Mouse (Mus musculus) hindbrain, embryonic 13.5 days (tissue): ENCODE results near the gene Casp8. TPM values are rescaled to one million over a fixed set of nuclear protein-coding genes. Genes with fewer than 3 reads are reported as not detected.
"Not testable (repeated sequence)": the region's sequence is repeated elsewhere in the genome, so short reads cannot be mapped to it uniquely, and the experiment has no call there.

Experiments
- ATAC-seq: fragments of 200-750 bp; cut with Nextera tagmentation; 2 replicates; pipeline ENCODE4 v1.8.0; 2017; ENCODE audit warnings: moderate TSS enrichment; ENCODE audit not compliant: low FRiP score
- H3K27ac ChIP-seq: fragments of 300-500 bp; sonication (generic); 2 replicates; pipeline ENCODE4 v1.5.1; 2015; ENCODE audit warnings: inconsistent platforms, mild to moderate bottlenecking, moderate library complexity
- H3K27me3 ChIP-seq: fragments of 300-500 bp; sonication (generic); 2 replicates; pipeline ENCODE4 v1.6.1; 2015; ENCODE audit warnings: mild to moderate bottlenecking, inconsistent platforms
- H3K36me3 ChIP-seq: fragments of 300-500 bp; sonication (generic); 2 replicates; pipeline ENCODE4 v1.6.1; 2015; ENCODE audit warnings: mild to moderate bottlenecking, inconsistent platforms
- H3K4me1 ChIP-seq: fragments of 300-500 bp; sonication (generic); replicated peaks from 2 replicates; pipeline ENCODE4 v1.6.1; 2015; ENCODE audit warnings: inconsistent platforms
- H3K4me2 ChIP-seq: fragments of 300-500 bp; sonication (generic); 2 replicates; pipeline ENCODE4 v1.6.1; 2015; ENCODE audit warnings: inconsistent platforms, mild to moderate bottlenecking, moderate library complexity
- H3K4me3 ChIP-seq: fragments of 300-500 bp; sonication (generic); 2 replicates; pipeline ENCODE4 v1.5.1; 2015; ENCODE audit warnings: mild to moderate bottlenecking, inconsistent platforms
- H3K9ac ChIP-seq: fragments of 300-500 bp; sonication (generic); 2 replicates; pipeline ENCODE4 v1.6.1; 2015; ENCODE audit warnings: mild to moderate bottlenecking, inconsistent platforms
- H3K9me3 ChIP-seq: fragments of 300-500 bp; sonication (generic); 2 replicates; pipeline ENCODE4 v1.6.1; 2016; ENCODE audit warnings: inconsistent platforms
- whole genome bisulfite sequencing: fragments of 180-500 bp; shearing (Covaris S2); methylation state at CpG from one replicate; pipeline ENCODE4 v1.1.7; 2015; 5-methylcytosine and 5-hydroxymethylcytosine counted together
- polyA plus RNA-seq: library from polyadenylated mRNA; unstranded; fragments of >200 nt; fragmentation: Nextera tagmentation; extraction: Ambion mirVana; gene quantifications from 2 replicates; pipeline ENCODE4 v1.2.1, GENCODE M21; 2015

Gene Casp8
- polyA plus RNA-seq, 1 experiment from 2014 or later = 8.2 TPM

- no peak for ATAC-seq
- WGBS = 84% methylated on average over 18 of the region's 18 CpGs
- H3K36me3 ChIP-seq = no peaks in the 10 kb centered on the region
- no peak overlapping the region for H3K4me3 ChIP-seq
- 0 out of 2 replicates have a peak, but pooled peaks cover 3% of the 10 kb centered on the region for H3K9me3 ChIP-seq
- H3K27ac ChIP-seq = no peak overlapping the region
- no peak overlapping the region for H3K4me2 ChIP-seq
- no peak overlapping the region for H3K9ac ChIP-seq
- no peaks in the 10 kb centered on the region for H3K27me3 ChIP-seq
- H3K4me1 ChIP-seq = no peaks in the 10 kb centered on the region
Measured at GRCm38 (mm10) chr1:58802322-58803273, 7.4 kb downstream of the Casp8 start.

- no peak overlapping the region for H3K27ac ChIP-seq
- 92% methylated on average over 6 of the region's 6 CpGs for WGBS
- no peak overlapping the region for H3K9ac ChIP-seq
- ATAC-seq = no peak
- no peaks in the 10 kb centered on the region for H3K27me3 ChIP-seq
- 0 out of 2 replicates have a peak, but pooled peaks cover 3% of the 10 kb centered on the region for H3K9me3 ChIP-seq
- no peak overlapping the region for H3K4me2 ChIP-seq
- no peaks in the 10 kb centered on the region for H3K4me1 ChIP-seq
- H3K36me3 ChIP-seq = no peaks in the 10 kb centered on the region
- no peak overlapping the region for H3K4me3 ChIP-seq
Measured at GRCm38 (mm10) chr1:58803531-58803930, 8.4 kb downstream of the Casp8 start.

GRCm38 (mm10) chr1:58806651-58807050, 11.5 kb downstream of the Casp8 start:
- H3K4me2 ChIP-seq = no peak overlapping the region
- H3K4me1 ChIP-seq = no peaks in the 10 kb centered on the region
- H3K9me3 ChIP-seq = no peaks in the 10 kb centered on the region
- no peak overlapping the region for H3K27ac ChIP-seq
- ATAC-seq = no peak
- WGBS = 76% methylated on average over 3 of the region's 3 CpGs
- H3K9ac ChIP-seq = no peak overlapping the region
- H3K36me3 ChIP-seq = no peaks in the 10 kb centered on the region
- H3K4me3 ChIP-seq = no peak overlapping the region
- H3K27me3 ChIP-seq = no peaks in the 10 kb centered on the region

GRCm38 (mm10) chr1:58826319-58826718, 31.1 kb downstream of the Casp8 start:
- Histone ChIP-seq H3K4me1 (no peaks in the 10 kb centered on the region), H3K27ac (no peak overlapping the region), H3K36me3 (no peaks in the 10 kb centered on the region), H3K4me2 (no peak overlapping the region), H3K9ac (no peak overlapping the region), H3K9me3 (no peaks in the 10 kb centered on the region), H3K4me3 (no peak overlapping the region), H3K27me3 (no peaks in the 10 kb centered on the region)
- no peak for ATAC-seq
- WGBS = 84% methylated on average over 3 of the region's 3 CpGs

GRCm38 (mm10) chr1:58830741-58831140, 35.6 kb downstream of the Casp8 start:
- Histone ChIP-seq H3K4me2 (no peak overlapping the region), H3K27ac (no peak overlapping the region), H3K9ac (no peak overlapping the region), H3K4me3 (no peak overlapping the region), H3K27me3 (no peaks in the 10 kb centered on the region), H3K36me3 (no peaks in the 10 kb centered on the region), H3K4me1 (no peaks in the 10 kb centered on the region), H3K9me3 (no peaks in the 10 kb centered on the region)
- no peak for ATAC-seq
- WGBS = 93% methylated on average over 5 of the region's 5 CpGs

- no peak for ATAC-seq
- 82% methylated on average over 2 of the region's 2 CpGs for WGBS
Measured at GRCm38 (mm10) chr1:58832198-58832597, 37.0 kb downstream of the Casp8 start.

GRCm38 (mm10) chr1:58856811-58857210, 61.6 kb downstream of the Casp8 start:
- H3K36me3 ChIP-seq, ATAC-seq, H3K27me3 ChIP-seq, H3K9ac ChIP-seq, H3K9me3 ChIP-seq, H3K27ac ChIP-seq, H3K4me2 ChIP-seq, H3K4me1 ChIP-seq, H3K4me3 ChIP-seq: not testable (repeated sequence)
- 91% methylated on average over 3 of the region's 3 CpGs for WGBS

More at GRCm38 (mm10) chr1:58832198-58832597, 37.0 kb downstream of the Casp8 start:
- Histone ChIP-seq H3K4me2 (no peak overlapping the region), H3K36me3 (no peaks in the 10 kb centered on the region), H3K4me1 (no peaks in the 10 kb centered on the region), H3K4me3 (no peak overlapping the region), H3K9me3 (no peaks in the 10 kb centered on the region), H3K9ac (no peak overlapping the region), H3K27ac (no peak overlapping the region), H3K27me3 (no peaks in the 10 kb centered on the region)

GRCm38 (mm10) chr1:58859131-58859530, 64.0 kb downstream of the Casp8 start:
- not testable (repeated sequence) for ATAC-seq, H3K9ac ChIP-seq
- WGBS = 70% methylated on average over 4 of the region's 4 CpGs

GRCm38 (mm10) chr1:58859738-58860365, 64.7 kb downstream of the Casp8 start:
- ATAC-seq, H3K4me3 ChIP-seq, H3K27me3 ChIP-seq, H3K9ac ChIP-seq, H3K4me1 ChIP-seq, H3K9me3 ChIP-seq, H3K4me2 ChIP-seq, H3K27ac ChIP-seq, H3K36me3 ChIP-seq: not testable (repeated sequence)
- WGBS = 84% methylated on average over 13 of the region's 13 CpGs

More at GRCm38 (mm10) chr1:58859131-58859530, 64.0 kb downstream of the Casp8 start:
- not testable (repeated sequence) for H3K36me3 ChIP-seq, H3K27ac ChIP-seq, H3K9me3 ChIP-seq, H3K4me1 ChIP-seq, H3K4me3 ChIP-seq, H3K4me2 ChIP-seq, H3K27me3 ChIP-seq

- H3K4me2 ChIP-seq, H3K27ac ChIP-seq, ATAC-seq, H3K4me3 ChIP-seq, H3K27me3 ChIP-seq, H3K9me3 ChIP-seq, H3K4me1 ChIP-seq, H3K9ac ChIP-seq, H3K36me3 ChIP-seq: not testable (repeated sequence)
- 90% methylated on average over 3 of the region's 3 CpGs for WGBS
Measured at GRCm38 (mm10) chr1:58860586-58860985, 65.4 kb downstream of the Casp8 start.

GRCm38 (mm10) chr1:58876500-58876899, 81.3 kb downstream of the Casp8 start:
- H3K4me2 ChIP-seq, H3K9ac ChIP-seq, H3K4me1 ChIP-seq, H3K27me3 ChIP-seq, H3K4me3 ChIP-seq, ATAC-seq, H3K9me3 ChIP-seq, H3K36me3 ChIP-seq, H3K27ac ChIP-seq: not testable (repeated sequence)
- WGBS = 89% methylated on average over 4 of the region's 4 CpGs

- WGBS = 87% methylated on average over 2 of the region's 2 CpGs
- H3K4me2 ChIP-seq, H3K36me3 ChIP-seq, ATAC-seq, H3K9me3 ChIP-seq, H3K27me3 ChIP-seq, H3K27ac ChIP-seq, H3K4me3 ChIP-seq, H3K9ac ChIP-seq, H3K4me1 ChIP-seq: not testable (repeated sequence)
Measured at GRCm38 (mm10) chr1:58879291-58879690, 84.1 kb downstream of the Casp8 start.
